Mouse (Mus musculus) layer of hippocampus, adult 9-10 months (tissue): ENCODE measurements at regions not wholly inside any gene's neighbourhood (a gene's known extent, or its start where the extent isn't known, plus 50 kb on each side); places are given as distances from the start of the nearest gene placed in this dataset.

ENCODE experiments used
- DNase-seq: peaks from one replicate; pipeline ENCODE4 v3.0.0; 2022; ENCODE audit warnings: low spot score

- DNase-seq: no peak
Measured at GRCm38 (mm10) chr3:143806940-143807339, 398.1 kb downstream of the Lmo4 start.

- DNase-seq: no peak
Measured at GRCm38 (mm10) chr3:143797850-143798249, 407.2 kb downstream of the Lmo4 start.

DNA sequence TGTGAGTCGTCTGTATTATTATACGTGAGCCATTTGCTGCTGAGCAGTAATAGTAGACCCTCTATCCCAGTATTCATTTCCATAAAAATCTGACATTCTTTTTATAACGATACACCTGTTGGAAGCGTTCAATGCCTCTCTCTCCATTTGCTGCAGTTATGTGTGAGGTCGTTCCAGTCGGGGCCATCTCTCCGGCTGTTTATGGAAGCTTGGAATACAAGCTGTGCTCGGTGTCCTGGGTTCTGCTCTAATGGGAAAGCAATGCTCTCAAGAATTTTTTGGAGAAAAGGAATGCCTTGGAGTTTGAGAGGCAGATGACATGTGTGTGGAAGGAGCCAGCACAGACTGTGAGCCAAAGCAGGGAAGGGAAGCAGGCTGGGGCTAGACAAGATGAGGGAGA is 414.1 kb downstream of the Lmo4 start:
- DNase-seq: no peak

DNA sequence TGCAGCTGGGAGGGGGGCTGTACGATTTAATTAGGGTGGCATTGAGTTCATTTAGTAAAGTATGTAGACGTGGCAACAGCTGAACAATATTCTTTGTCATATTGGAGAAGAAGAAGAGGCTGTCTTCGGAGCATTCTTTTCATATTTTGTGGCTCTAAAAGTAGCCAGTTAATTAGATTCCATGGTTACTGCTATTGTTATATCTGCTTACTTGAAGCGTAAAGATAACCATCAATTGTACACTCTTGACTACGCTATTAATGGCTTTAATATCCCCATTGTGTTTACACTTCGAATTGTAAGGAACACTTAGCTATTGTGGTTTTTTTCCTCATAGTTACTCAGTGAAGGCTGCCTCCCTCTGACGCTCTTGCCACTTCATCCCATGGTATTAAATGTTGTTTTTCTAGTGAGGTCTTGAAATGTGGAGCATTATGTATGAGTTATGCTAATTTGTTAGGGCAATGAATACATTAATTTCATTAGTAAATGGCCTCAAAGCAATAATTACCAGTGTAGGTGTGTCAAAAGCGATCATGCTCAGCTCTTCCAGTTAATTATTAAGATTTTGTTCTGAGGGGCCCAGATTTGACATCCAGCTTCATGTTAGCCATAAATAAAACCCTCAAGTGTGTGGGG is 415.0 kb downstream of the Lmo4 start:
- DNase-seq: no peak

GRCm38 (mm10) chr3:143786889-143787288 is 418.1 kb downstream of the Lmo4 start:
- DNase-seq: no peak

GRCm38 (mm10) chr3:143784353-143784791 is 420.6 kb downstream of the Lmo4 start:
- DNase-seq: no peak

- DNase-seq: no peak
Measured at GRCm38 (mm10) chr3:143778161-143778560, 426.9 kb downstream of the Lmo4 start.

- no peak for DNase-seq
Measured at GRCm38 (mm10) chr3:143759337-143759736, 445.7 kb downstream of the Lmo4 start.

- no peak for DNase-seq
Measured at GRCm38 (mm10) chr3:143753197-143753596, 451.8 kb downstream of the Lmo4 start.

GRCm38 (mm10) chr3:143752660-143753059 is 452.4 kb downstream of the Lmo4 start:
- DNase-seq: no peak

GRCm38 (mm10) chr3:143750128-143750527 is 454.9 kb downstream of the Lmo4 start:
- DNase-seq: no peak

DNA sequence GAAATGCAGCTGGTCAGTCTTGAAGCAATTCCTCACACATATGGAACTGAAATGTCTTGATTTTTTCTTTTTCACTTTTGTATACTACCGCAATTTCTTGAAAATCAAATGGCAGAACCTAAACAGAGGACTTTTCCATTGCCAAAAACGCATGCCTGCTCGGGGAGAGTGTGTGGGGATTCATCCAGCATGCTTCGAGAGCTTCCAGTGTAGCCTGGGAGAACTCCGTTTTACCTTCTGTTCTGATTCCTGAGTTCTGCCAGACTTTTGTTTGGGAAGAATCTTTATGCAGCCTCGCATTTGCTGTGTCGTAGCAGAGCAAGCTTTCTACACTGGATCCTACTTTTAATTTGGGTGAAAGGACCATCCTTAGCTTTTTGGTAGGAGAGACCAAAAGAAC is 461.4 kb downstream of the Lmo4 start:
- no peak for DNase-seq

- no peak for DNase-seq
Measured at GRCm38 (mm10) chr3:143742786-143743571, 462.0 kb downstream of the Lmo4 start.

DNA sequence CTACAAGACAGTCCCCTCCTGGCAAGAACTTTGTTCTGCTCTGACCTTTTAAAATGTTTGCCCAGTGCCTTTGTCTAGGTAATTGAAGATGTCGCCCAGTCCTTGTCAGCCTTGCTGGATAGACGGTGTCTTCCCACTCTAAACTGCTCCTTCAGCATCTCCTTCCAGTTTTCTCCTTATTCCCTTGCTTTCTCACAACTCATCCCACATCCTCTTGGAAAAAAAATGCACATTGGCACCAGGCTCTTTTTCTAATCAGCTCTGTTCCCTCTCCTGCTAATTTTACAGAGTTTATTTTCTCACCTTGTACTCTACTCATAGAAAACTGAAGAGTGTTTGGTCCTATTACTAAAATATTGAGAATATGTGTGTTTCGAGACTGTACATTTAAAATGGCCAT is 466.3 kb downstream of the Lmo4 start:
- no peak for DNase-seq

DNA sequence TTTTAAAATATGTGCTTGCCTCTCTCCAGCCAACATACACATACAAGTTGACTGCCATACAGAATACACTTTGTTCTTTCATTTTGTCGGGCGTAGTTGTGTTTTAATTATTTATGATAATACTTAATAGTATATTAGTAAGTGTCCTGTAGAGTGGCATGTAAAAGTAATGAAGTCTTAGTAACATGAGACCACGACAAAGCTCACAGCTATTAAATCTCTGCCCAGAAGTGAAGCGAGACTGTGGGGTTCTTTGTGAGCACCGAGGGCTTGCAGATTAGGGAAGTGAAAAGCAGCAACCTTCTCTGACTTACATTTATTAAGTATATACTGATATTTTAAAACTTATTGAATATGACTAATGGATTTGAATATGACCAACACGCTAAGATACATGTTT is 467.2 kb downstream of the Lmo4 start:
- no peak for DNase-seq

DNA sequence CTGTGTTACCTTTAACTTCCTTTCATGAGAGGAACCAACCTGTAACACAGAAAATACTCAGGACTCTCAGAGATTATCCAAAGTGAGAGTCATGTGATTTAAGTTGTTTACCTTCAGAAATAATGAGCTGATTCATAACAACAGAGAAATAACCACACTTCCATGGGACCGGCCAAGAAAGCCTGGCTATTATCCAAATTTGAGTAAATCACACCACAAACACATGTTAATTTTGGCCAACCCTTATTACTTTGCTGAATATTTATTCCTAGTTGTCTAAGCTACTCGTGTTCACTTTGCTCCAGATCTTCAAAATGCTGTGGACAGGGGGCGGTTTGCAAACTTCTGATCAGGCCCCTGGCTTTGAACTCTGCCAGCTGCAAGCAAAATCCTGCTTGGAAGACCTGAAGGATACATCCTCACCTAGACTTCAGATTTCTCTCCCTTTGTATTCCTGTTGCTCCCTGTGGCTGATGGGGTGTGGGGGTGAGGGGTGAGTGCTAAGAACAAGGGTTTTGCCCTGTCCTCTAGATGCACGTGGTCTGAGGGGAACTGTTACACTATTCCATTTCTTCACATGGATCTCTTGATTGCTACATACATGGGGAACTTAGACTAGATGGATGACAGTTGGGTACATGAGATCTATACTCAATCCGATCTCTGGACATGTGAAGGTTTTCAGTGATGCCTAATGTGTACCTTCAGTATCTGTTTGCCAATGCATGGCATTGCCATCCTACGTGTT is 468.2 kb downstream of the Lmo4 start:
- DNase-seq: no peak

DNA sequence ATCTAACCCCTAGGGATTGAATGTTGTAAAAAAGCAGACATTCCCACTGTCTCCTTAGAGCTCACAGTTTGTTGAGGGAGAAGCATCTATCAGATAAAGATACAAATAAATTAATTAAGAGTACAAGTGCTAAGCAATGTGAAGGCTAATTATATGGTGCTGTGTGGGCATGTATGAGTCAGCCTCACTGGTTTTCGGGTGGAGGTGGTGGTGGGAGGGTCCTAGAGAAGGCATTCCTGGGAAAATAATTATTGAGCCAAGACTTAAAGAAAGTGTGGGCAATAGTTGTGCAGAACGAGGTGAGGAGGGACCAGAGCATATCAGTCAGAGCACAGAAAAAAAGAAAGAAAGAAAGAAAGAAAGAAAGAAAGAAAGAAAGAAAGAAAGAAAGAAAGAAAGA is 470.2 kb downstream of the Lmo4 start:
- no peak for DNase-seq

DNA sequence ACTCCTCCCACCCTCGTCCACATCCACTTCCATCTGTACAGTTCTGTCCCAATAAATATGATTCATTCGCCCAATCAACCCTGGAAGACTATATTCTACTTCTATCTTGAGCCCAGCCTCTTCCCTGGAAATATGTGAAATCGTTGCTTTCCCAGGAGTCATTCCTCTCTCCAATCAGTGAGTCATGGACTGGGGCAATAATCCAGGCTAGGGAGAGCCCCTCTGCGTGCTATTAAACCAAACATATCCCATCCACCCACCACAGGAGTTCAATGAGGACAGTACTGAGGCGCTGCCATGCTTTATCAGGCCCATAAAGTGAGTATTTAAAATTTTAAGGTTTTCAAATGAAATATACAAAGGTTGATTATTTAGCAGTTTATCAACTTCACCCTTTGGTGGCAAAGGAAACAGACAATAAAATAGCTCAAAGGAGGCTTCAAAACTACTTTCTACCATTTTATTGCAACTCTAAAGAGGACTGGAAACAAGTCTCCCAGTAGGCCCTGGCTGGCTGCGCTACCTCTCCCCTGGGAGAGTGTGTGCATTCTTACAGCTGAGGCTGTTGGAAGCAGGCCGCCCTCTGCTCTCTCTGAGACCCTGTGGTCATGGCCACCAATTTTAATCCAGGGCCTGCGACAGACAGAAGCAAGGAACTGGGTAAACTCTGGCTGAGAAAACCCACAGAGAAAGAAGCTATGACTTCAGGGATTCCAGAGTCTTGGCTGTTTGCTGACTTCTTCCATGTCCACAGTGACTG is 471.9 kb downstream of the Lmo4 start:
- DNase-seq: no peak

DNA sequence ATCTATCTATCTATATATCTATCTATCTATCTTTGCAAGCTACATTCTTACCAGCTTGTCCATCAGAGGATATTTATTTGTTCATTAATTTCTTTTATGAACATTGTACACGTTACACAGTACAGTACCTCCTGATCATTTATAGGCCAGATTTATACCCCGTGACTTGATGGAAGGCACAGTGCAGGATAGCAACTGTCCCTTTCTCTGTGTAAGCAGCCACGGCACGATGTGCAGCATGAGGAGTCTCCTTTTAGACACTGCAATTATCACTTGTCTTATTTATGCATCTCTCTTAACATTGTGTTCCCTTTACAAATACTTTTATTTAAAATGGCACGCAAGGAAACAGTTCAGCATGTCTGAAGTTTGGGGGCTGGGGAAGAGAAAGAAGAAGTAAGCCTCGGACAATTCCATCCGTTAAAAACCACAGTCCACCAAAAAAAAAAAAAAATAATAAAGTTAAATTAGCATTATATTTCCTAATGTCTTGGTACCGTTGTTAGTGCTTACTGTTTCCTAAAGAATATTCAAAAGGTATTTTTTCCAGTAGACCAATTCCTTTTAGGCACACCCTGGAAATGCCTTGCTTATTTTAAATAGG is 475.4 kb downstream of the Lmo4 start:
- no peak for DNase-seq

DNA sequence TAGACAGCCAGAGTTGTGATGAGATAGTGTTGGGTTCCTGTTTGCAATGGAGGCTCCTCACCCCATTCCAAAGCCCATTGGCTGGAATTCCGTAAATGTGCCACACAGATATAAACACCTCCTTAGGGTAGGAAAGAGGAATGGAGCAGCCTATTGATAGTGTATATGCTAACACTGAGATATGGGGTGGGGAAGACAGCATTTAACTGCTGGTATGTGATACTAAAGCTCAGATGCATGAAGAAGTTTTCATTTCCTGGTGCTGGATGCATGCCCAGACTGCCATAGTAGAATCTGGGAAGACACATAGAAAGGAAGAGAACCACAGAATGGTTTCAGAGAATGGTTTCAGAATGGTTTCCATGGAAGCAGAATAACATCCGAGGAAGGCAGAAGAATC is 482.4 kb downstream of the Lmo4 start:
- no peak for DNase-seq

- DNase-seq: no peak
Measured at GRCm38 (mm10) chr3:143722082-143722481, 482.9 kb downstream of the Lmo4 start.

GRCm38 (mm10) chr3:143713183-143713582 is 491.8 kb downstream of the Lmo4 start:
- no peak for DNase-seq
